Mouse (Mus musculus): ENCODE results near the gene Zfp384. TPM values are rescaled to one million over a fixed set of nuclear protein-coding genes. Genes with fewer than 3 reads are reported as not detected.
"Not testable (repeated sequence)": the region's sequence is repeated elsewhere in the genome, so short reads cannot be mapped to it uniquely, and the experiment has no call there.

Zfp384 gene
- polyA plus RNA-seq, 1 experiment from 2014 or later: 19.9 TPM

DNA sequence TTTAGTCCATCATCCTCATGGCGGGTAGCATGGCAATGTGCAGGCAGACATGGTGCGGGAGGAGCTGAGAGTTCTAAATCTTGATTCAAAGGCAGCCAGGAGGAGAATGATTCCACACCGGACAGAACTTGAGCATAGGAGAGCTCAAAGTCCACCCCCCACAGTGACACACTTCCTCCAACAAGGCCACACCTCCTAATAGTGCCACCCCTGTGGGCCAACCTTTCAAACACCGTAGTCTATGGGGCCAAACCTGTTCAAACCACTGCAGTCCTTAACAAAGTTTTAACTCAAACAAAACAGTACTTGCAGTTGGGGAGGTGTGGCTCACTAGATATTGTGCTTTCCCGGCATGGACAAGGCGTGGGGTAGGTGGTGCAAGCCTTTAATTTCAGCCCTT is 55.0 kb downstream of the Zfp384 start:
- H3K27me3 ChIP-seq (replicated peaks): no peaks in the 10 kb centered on the region
- WGBS: 87% methylated on average over 6 of the region's 6 CpGs
- no peak for ATAC-seq (replicated peaks)

DNA sequence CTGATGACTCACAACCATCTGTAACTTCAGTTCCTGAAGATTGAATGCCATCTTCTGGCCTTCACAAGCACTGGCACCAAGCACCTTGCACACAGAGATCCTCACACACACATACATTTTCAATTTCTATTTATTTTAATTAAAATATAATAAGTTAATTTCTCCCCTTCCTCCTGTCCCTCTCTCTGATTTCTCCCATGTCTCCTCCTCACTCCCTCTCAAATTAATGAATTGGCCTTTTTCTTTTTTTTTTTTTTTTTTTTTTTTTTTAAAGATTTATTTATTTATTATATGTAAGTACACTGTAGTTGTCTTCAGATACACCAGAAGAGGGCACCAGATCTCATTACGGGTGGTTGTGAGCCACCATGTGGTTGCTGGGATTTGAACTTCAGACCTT is 56.3 kb downstream of the Zfp384 start:
- H3K4me1 ChIP-seq; H3K27ac ChIP-seq; H3K4me2 ChIP-seq; ATAC-seq (replicated peaks); H3K36me3 ChIP-seq (replicated peaks); H3K4me3 ChIP-seq; H3K9me3 ChIP-seq; H3K27me3 ChIP-seq (replicated peaks); H3K9ac ChIP-seq: not testable (repeated sequence)
- WGBS: no CpG with 5 or more reads among the region's 1 CpGs

More for the DNA sequence above, 55.0 kb downstream of the Zfp384 start:
- H3K36me3 ChIP-seq (replicated peaks): no peaks in the 10 kb centered on the region
- no peak overlapping the region for H3K4me2 ChIP-seq
- no peak overlapping the region for H3K9ac ChIP-seq
- H3K9me3 ChIP-seq: no peaks in the 10 kb centered on the region
- no peak overlapping the region for H3K4me3 ChIP-seq
- H3K4me1 ChIP-seq: no peaks in the 10 kb centered on the region
- no peak overlapping the region for H3K27ac ChIP-seq

DNA sequence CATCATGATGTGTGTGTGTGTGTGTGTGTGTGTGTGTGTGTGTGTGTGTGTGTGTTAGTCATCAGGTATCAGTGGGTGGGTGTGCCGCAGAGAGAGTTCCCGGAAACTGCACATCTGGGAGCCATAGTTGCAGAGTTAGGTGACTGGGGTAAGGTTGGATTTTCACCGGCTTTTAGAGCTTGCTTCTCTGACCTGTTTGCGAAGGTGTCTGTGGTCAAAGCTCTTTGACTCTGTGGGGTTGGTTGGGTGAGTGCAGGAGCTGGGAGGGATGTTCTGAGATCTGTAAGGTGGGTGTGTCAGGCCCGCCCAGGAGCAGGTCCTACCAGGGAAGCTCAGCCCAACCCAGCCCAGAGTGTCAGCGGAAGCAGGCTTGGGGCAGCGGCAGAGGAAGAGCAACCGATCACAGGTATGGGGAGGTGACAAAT is 58.6 kb downstream of the Zfp384 start, which contains the start of gene Lpar5:
Lpar5 (plus strand) TSS at position 350 of the 425 bp plus-strand sequence.
- no peak within 1 kb of the TSS for H3K9ac ChIP-seq
- no peak for ATAC-seq (replicated peaks)
- WGBS: 66% methylated on average over 8 of the region's 8 CpGs

DNA sequence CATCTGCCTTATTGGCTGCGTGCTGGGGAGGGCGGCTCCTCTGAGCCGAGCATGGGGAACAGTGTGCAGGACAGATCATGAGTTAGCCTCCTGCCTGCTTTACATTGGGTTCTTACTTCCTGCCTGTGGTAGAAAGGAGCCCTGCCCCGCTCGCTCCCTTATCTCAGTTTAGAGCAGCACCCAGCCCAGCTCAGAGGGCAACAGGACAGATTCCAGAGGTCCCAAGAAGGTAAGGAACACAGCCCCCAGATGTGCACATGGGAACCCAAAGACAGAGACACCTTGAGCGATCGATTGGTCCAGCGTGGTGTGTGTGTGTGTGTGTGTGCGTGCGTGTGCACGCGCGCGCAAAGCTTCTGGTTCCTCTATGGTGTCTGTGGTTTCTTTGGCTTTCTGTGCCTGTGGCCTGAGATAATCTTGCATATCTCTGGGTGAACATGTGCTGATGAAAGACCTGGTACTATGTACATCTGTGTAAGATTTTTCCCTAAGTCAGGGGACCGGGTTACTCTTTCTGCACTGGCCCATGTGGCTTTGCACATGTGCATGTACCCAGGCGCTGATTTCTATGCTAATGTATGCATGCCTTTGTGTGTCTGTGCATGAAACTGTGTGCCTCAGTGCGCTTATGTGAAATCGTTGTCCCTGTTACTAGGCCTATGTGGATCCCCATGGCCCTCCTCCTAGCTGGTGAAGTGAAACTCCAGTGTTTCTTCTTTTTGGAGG is 62.4 kb downstream of the Zfp384 start:
- H3K4me3 ChIP-seq: no peak overlapping the region
- no peak overlapping the region for H3K9ac ChIP-seq
- H3K9me3 ChIP-seq: no peaks in the 10 kb centered on the region
- H3K36me3 ChIP-seq (replicated peaks): no peaks in the 10 kb centered on the region
- H3K4me2 ChIP-seq: no peak overlapping the region
- WGBS: 79% methylated on average over 18 of the region's 18 CpGs
- peaks cover 4% of the 10 kb centered on the region; the same call in 1 of the 2 replicates for H3K4me1 ChIP-seq
- ATAC-seq (replicated peaks): peak; percentile 79
- H3K27me3 ChIP-seq (replicated peaks): no peaks in the 10 kb centered on the region
- H3K27ac ChIP-seq: peak overlapping the region; percentile 66

More for the DNA sequence above, 58.6 kb downstream of the Zfp384 start, which contains the start of gene Lpar5:
- Histone ChIP-seq H3K27me3 (replicated peaks) (no peaks in the 10 kb centered on the region), H3K36me3 (replicated peaks) (no peaks in the 10 kb centered on the region), H3K4me2 (no peak within 1 kb of the TSS), H3K4me1 (peaks cover 4% of the 10 kb centered on the region; the same call in 1 of the 2 replicates), H3K9me3 (no peaks in the 10 kb centered on the region), H3K4me3 (no peak within 1 kb of the TSS), H3K27ac (no peak within 1 kb of the TSS)

DNA sequence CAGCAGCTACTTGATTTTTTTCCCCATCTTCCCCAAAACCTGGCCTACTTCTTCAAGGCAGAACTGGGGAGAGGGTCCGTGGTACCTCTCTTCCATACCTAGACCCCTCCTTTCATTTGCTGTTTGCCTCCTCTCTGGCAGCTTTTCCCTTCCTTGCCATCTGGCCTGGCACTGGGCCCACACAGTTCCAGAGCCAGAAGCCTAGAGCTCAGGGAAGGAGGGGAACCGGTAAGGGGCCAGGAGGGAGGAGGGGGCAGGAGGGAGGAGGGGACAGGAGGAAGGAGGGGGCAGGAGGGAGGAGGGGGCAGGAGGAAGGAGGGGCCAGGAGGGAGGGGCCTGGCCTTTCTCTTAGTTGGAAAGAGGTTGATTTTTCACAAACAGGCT is 62.9 kb downstream of the Zfp384 start:
- no peaks in the 10 kb centered on the region for H3K36me3 ChIP-seq (replicated peaks)
- H3K4me3 ChIP-seq: no peak overlapping the region
- ATAC-seq (replicated peaks): peak; percentile 80
- H3K27ac ChIP-seq: peak overlapping the region; percentile 66
- no peak overlapping the region for H3K9ac ChIP-seq
- peaks cover 4% of the 10 kb centered on the region; the same call in 1 of the 2 replicates for H3K4me1 ChIP-seq
- H3K4me2 ChIP-seq: no peak overlapping the region
- 10% methylated on average over 2 of the region's 2 CpGs for WGBS
- H3K9me3 ChIP-seq: no peaks in the 10 kb centered on the region
- H3K27me3 ChIP-seq (replicated peaks): no peaks in the 10 kb centered on the region

DNA sequence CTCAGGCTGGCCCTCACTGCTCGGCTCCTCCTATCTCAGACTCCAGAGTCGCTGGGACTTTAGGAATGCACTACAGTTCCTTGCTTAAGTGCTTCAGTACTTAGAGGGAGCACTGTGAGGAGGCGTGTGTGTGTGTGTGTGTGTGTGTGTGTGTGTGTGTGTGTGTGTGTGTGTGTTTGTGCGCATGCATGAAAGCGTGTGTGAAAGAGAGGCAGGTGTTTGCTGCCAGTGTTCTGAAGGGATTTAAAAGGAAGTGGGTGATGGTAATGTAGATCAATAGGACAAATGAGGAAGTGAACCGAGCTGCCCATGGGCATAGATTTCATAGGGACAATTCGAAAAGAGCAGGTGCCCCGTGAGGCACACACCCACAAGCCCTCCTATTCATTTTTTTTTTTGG is 64.9 kb downstream of the Zfp384 start:
- Histone ChIP-seq H3K9ac (no peak overlapping the region), H3K27me3 (replicated peaks) (no peaks in the 10 kb centered on the region), H3K27ac (no peak overlapping the region), H3K4me2 (no peak overlapping the region), H3K9me3 (no peaks in the 10 kb centered on the region), H3K36me3 (replicated peaks) (no peaks in the 10 kb centered on the region), H3K4me3 (no peak overlapping the region), H3K4me1 (peaks cover 4% of the 10 kb centered on the region; the same call in 1 of the 2 replicates)
- ATAC-seq (replicated peaks): no peak
- WGBS: 66% methylated on average over 8 of the region's 8 CpGs

DNA sequence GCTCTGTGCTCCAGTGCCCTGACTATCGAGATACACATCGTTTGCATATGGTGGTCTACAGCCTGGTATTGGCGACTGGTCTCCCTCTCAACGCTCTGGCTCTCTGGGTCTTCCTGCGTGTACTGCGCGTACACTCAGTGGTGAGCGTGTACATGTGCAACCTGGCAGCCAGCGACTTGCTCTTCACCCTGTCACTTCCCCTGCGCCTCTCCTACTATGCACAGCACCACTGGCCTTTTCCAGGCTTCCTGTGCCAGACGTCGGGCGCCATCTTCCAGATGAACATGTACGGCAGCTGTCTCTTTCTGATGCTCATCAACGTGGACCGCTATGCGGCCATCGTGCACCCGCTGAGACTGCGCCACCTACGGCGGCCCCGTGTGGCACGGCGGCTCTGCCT is 72.4 kb downstream of the Zfp384 start:
- peak overlapping the region; percentile 46 for H3K4me3 ChIP-seq
- WGBS: 23% methylated on average over 25 of the region's 25 CpGs
- peak overlapping the region; percentile 94 for H3K27ac ChIP-seq
- H3K27me3 ChIP-seq (replicated peaks): no peaks in the 10 kb centered on the region
- H3K9me3 ChIP-seq: no peaks in the 10 kb centered on the region
- no peak; the same call in 1 of the 2 replicates for ATAC-seq (replicated peaks)
- H3K4me1 ChIP-seq: peaks cover 11% of the 10 kb centered on the region
- H3K4me2 ChIP-seq: peak overlapping the region; percentile 74
- peak overlapping the region; percentile 55 for H3K9ac ChIP-seq
- H3K36me3 ChIP-seq (replicated peaks): no peaks in the 10 kb centered on the region

DNA sequence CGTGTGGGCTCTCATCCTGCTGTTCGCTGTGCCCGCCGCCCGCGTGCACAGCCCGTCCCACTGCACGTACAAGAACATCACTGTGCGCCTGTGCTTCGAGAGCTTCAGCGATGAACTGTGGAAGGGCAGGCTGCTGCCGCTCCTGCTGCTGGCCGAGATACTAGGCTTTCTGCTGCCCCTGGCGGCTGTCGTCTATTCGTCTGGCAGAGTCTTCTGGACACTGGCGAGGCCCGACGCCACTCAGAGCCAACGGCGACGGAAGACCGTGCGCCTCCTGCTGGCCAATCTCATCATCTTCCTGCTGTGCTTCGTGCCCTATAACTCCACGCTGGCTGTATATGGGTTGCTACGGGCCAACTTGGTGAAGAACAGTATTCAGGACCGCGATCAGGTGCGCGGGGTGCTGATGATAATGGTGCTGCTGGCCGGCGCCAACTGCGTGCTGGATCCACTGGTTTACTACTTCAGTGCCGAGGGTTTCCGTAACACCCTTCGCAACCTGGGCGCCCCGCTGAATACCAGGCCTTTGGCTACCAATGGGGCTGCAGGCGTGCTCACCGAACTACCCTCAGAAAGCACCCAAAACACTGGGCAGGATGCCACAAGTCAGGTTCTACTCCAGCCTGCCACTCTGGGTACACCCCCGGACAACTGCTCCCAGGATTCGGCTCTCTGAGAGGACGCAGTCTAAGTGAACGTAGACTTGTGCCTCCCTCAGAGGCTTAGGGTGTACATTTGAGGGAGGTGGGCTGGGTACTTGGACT is 73.0 kb downstream of the Zfp384 start:
- Histone ChIP-seq H3K27me3 (replicated peaks) (no peaks in the 10 kb centered on the region), H3K4me3 (peak overlapping the region; percentile 46), H3K9me3 (no peaks in the 10 kb centered on the region), H3K27ac (peak overlapping the region; percentile 94), H3K36me3 (replicated peaks) (no peaks in the 10 kb centered on the region), H3K4me2 (peak overlapping the region; percentile 74), H3K9ac (peak overlapping the region; percentile 55), H3K4me1 (peaks cover 11% of the 10 kb centered on the region)
- 21% methylated on average over 45 of the region's 45 CpGs for WGBS
- peak; percentile 93 for ATAC-seq (replicated peaks)

DNA sequence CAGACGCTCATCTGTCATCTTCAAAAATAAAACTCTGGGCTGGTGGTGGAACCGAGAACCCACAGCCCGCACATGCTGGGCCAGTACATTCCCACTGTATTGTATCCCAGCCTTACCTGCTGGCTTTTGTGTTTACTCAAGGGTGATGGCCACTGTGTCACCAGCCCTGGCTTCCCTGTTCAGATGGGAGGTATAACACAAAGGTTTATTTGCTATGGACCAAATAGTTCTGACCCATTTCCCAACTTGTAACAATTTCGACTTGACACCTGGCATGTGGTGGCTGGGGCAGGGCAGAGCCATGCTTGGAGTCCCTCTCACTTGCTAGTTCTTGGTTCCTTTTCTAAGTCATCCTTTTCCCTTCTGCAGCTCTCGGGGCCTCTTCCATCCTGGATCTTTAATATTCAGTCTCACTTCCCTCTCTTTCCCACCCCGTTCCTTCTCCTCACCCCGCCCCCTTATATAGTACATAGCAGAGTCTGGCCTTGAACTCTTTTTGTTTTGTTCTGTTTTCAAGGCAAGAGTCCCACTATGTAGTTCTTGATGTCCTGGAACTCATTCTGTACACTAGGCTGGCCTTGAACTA is 73.9 kb downstream of the Zfp384 start:
- no peaks in the 10 kb centered on the region for H3K9me3 ChIP-seq
- 84% methylated on average over 7 of the region's 7 CpGs for WGBS
- H3K27ac ChIP-seq: no peak overlapping the region
- H3K27me3 ChIP-seq (replicated peaks): no peaks in the 10 kb centered on the region
- no peak overlapping the region for H3K9ac ChIP-seq
- H3K4me1 ChIP-seq: peaks cover 11% of the 10 kb centered on the region
- no peak overlapping the region for H3K4me2 ChIP-seq
- no peak overlapping the region for H3K4me3 ChIP-seq
- H3K36me3 ChIP-seq (replicated peaks): no peaks in the 10 kb centered on the region
- no peak for ATAC-seq (replicated peaks)

DNA sequence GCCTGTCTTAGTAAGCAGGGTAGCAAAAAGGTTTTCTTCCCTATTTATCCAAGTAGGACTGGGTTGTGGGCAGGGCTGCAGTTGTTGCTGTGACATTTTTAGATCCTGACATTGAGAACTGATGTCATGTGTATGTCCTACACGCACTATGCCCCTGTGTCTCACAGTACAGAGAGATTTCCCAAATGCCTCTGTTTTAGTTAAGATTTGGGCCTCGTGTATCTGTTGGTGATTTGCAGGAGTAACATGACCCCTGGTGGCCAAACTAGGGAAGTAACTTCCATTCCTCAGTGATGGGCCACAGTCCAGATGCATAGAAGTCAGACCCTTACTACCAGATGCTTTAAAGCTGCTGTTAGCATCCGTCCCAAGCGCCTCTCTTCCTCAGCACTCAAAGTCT is 75.5 kb downstream of the Zfp384 start:
- no peak for ATAC-seq (replicated peaks)
- peaks cover 22% of the 10 kb centered on the region for H3K4me1 ChIP-seq
- no peaks in the 10 kb centered on the region for H3K27me3 ChIP-seq (replicated peaks)
- no peak overlapping the region for H3K9ac ChIP-seq
- no peaks in the 10 kb centered on the region for H3K36me3 ChIP-seq (replicated peaks)
- H3K4me3 ChIP-seq: no peak overlapping the region
- H3K9me3 ChIP-seq: no peaks in the 10 kb centered on the region
- H3K27ac ChIP-seq: no peak overlapping the region
- 11% methylated on average over 4 of the region's 4 CpGs for WGBS
- H3K4me2 ChIP-seq: no peak overlapping the region
